Mouse (Mus musculus) myocyte (in vitro differentiated cells): Measurements from ENCODE around the gene Nxph4.

Experiments used
- POLR2A ChIP-seq: IDR thresholded peaks from one replicate; pipeline ENCODE4 v1.6.1; 2011; ENCODE audit warnings: low read depth, mild to moderate bottlenecking, control low read depth, moderate library complexity; ENCODE audit not compliant: insufficient read length
- TCF12 ChIP-seq: IDR thresholded peaks from one replicate; pipeline ENCODE4 v1.6.1; 2011; ENCODE audit warnings: mild to moderate bottlenecking, control low read depth; ENCODE audit not compliant: poor library complexity, insufficient read depth, severe bottlenecking

DNA sequence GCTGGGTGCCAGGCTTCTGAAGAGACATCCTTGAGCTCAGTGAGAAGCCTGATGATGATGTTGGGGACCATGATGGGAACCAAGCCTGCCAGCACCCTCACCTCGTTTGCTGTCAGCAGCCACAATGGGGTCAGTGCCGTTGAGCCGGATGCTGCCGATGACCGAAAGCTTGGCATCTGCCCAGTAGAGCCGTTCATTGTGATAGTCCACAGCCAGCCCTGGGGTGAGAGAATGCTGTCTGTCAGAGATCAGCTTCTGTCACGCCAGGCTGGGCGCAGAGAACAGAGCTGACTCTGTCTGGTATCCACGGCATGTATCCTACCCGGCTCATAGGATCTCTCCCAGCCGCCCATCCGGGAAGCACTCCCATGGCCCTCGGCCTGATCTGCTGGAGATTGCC is 7.7 kb upstream of the Nxph4 start:
- TF ChIP-seq POLR2A: no peak
- TF ChIP-seq TCF12: no peak
